Mouse (Mus musculus): ENCODE results near the gene Clec4f.

- TF ChIP-seq POLR2A (IDR thresholded peaks at IDR 0.05; ENCODE audit: insufficient read depth, low read depth, low read length) (no peak), CTCF (IDR thresholded peaks at IDR 0.05) (no peak), EP300 (IDR thresholded peaks at IDR 0.05; ENCODE audit: insufficient read depth, low read depth, low read length) (no peak)
These were observed 33.4 kb upstream of the Clec4f start for GRCm38 (mm10) chr6:83689374-83689773.
